Mouse (Mus musculus): ENCODE measurements at regions not wholly inside any gene's neighbourhood (a gene's known extent, or its start where the extent isn't known, plus 50 kb on each side); places are given as distances from the start of the nearest gene placed in this dataset.

GRCm38 (mm10) chr12:35598298-35598697 is 63.5 kb upstream of the Ahr start:
- Histone ChIP-seq H3K4me1 (replicated peaks) (no peaks in the 10 kb centered on the region), H3K36me3 (no peaks in the 10 kb centered on the region), H3K9ac (no peak overlapping the region), H3K4me3 (no peak overlapping the region), H3K27me3 (no peaks in the 10 kb centered on the region), H3K4me2 (no peak overlapping the region), H3K9me3 (peaks cover 7% of the 10 kb centered on the region; the same call in 1 of the 2 replicates), H3K27ac (replicated peaks) (no peak overlapping the region)
- ATAC-seq (ENCODE audit: low read depth): no peak
- WGBS: 89% methylated on average over 9 of the region's 9 CpGs

- ATAC-seq (ENCODE audit: low read depth): no peak
- no peak overlapping the region for H3K27ac ChIP-seq (replicated peaks)
- no peaks in the 10 kb centered on the region for H3K4me1 ChIP-seq (replicated peaks)
- H3K36me3 ChIP-seq: no peaks in the 10 kb centered on the region
- no peaks in the 10 kb centered on the region for H3K27me3 ChIP-seq
- peaks cover 7% of the 10 kb centered on the region; the same call in 1 of the 2 replicates for H3K9me3 ChIP-seq
- H3K9ac ChIP-seq: no peak overlapping the region
- no peak overlapping the region for H3K4me3 ChIP-seq
- WGBS: 94% methylated on average over 3 of the region's 3 CpGs
- H3K4me2 ChIP-seq: no peak overlapping the region
Observed at GRCm38 (mm10) chr12:35592866-35593265, 58.0 kb upstream of the Ahr start.
